Mouse (Mus musculus) CD8-positive naive resting alpha-beta T cell, adult 2 months (primary cell): ENCODE measurements around the gene 4931423N10Rik.
"Not testable (repeated sequence)": the region's sequence is repeated elsewhere in the genome, so short reads cannot be mapped to it uniquely, and the experiment has no call there.

Experiments used
- DNase-seq, 2 experiments: peaks; one replicate each; pipeline ENCODE4 v3.0.0; 2022; ENCODE audit warnings: low read depth in 2 of 2, low spot score in 2 of 2

The 4931423N10Rik gene

DNA sequence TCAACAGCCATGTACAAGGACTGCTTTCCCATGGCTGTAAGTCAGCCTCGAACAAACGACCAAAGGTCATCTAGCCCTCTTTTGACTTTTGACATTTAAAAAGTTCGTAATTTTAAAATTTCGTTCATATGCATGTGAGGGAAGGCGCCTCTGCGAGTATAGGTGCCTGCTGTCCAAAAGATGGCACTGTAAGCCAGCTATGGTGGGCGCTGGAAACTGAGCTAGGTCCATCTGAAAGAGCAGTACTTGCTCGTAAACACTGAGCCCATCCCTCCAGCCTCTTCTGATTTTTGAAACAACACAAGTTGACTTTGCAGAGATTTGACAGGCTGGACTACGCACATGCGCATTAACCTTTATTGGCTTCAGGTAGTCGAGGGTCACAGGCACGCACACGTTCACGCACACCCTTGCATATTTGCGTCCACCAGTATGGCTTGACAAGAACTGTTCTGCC, at the start of gene 4931423N10Rik:
Gene 4931423N10Rik, plus strand, starts transcription at position 407 of the 457 bp plus-strand sequence.
- DNase-seq, result no peak

DNA sequence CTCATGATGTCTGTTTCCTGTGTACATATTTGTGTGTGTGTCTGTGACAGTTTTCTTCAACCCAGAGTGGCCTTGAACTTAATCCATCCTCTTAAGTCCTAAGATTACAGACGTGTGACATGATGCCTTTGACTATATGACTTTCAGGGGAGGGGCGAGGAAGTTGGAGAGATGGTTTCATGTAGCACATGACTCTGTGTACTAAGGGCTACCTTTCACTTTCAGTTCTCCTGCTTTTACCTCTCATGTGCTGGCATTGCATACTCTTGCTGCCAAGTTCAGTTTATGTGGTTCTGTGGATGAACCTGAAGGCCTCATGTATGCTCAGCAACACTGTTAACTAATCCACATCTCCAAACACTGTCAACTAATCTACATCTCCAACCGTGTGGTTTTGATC, 35.0 kb upstream of the 4931423N10Rik start:
- no peak for DNase-seq

DNA sequence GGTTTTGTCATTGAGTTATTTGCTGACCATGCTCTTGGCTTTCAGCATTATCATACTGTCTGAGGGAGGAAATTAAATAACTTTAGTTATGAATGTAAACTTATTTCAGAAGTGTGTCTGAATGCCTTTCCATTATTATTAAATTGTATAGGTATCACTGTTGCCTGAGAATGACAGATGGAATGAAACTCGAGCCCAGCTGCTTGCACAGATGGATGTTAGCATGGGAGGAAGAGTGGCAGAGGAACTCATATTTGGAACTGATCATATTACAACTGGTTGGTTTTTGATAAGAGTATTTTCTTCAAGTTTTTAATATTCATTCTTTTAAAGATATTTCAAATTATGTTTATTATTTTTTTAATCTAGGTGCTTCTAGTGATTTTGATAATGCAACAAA, 12.9 kb upstream of the 4931423N10Rik start:
- no peak for DNase-seq

DNA sequence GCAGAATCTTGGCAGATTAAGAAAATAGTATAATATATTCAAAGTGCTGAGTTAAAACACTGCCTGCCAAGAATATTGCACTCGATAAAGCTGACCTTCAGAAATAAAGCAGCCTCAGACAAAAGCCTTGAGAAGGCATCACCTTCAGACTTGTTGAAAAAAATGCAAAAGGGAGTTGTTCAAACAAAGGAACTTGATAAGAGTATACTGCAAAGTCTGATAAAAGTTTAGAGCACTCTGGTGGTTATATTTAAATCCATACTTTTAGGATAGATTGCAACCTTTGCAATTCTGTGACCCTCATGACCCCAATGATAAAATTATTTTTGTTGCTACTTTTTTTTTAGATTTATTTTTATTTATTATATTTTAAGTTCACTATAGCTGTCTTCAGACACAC, 6.2 kb upstream of the 4931423N10Rik start:
- no peak for DNase-seq

DNA sequence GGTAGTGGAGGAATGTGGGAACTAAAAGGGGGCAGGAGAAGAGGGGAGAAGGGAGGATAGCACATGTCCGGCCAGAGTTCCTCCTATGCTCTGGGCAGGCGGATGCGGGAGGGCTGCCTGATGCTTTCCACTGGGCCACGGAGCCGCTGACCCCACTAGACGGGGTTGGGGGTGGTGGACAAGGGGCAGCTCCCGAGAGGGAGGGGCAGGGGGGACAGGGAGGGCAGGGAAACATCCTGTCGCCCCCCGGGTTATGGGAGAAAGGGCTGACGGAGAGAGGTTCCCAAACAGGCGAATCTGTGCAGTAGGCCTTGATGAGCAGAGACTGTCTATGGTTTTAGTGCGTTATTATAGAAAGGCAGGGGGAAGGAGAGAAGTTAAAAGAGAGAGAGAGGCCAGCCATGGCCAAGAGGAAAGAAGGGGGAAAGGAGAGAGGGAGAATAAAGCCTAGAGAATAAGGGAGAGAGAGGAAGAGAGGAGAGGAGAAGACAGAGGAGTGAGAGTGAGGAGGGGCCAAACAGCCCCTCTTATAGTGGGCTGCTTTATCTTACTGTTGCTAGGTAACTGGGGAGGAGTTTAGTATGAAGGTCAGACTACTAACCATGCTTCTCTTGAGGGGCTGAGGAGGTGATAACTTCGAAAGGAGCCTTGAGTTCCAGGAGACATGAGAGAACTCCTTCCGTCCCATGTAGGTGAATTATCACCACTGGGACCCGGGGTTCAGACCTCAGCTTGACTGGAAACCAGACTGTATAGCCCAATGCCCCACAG, 4.2 kb upstream of the 4931423N10Rik start:
- no peak for DNase-seq

GRCm38 (mm10) chr2:23213661-23214060, 6.4 kb downstream of the 4931423N10Rik start:
- no peak for DNase-seq

DNA sequence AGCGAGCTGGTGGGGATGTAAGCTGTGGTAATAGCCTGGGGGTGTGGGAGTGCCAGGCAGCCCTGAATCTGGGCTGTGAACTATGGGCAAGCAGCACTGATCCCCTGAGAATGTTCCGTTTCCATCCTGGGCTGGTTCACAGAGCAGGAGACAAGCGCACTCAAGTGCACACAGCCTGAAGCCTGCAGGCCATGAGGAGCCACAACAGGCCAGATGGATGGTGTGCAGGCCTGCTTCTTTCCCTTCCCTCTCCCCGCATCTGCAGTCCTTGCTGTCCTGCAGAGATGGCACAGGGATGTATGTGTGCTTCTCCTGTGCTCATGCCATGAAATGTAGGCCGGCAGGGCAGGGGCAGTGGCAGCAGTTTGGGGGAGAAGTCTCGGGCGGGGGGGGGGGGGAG, 17.9 kb downstream of the 4931423N10Rik start:
- no peak for DNase-seq

DNA sequence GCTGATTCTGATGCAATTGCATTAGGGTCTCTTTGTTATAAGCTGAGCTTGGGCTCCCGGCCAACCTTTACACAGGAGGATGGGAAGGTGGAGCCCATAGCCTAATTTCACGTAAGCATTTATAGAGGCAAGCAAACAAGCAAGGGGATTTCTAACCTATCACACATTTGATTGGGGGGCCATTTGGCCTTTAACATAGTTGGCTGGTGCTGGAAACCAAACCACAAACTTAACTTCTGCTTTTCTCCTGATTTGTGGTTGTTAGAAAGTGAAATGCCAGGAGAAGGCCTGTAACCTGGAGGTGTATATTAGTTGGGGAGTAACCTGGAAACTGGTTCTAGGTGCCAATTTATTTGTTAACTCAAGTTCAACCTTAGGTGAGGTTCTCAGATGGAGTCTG, 21.2 kb downstream of the 4931423N10Rik start:
- no peak for DNase-seq

GRCm38 (mm10) chr2:23234065-23234773, 26.9 kb downstream of the 4931423N10Rik start:
- DNase-seq, result no peak

- DNase-seq, result not testable (repeated sequence)
Measured at GRCm38 (mm10) chr2:23290991-23291390, 83.7 kb downstream of the 4931423N10Rik start.

DNA sequence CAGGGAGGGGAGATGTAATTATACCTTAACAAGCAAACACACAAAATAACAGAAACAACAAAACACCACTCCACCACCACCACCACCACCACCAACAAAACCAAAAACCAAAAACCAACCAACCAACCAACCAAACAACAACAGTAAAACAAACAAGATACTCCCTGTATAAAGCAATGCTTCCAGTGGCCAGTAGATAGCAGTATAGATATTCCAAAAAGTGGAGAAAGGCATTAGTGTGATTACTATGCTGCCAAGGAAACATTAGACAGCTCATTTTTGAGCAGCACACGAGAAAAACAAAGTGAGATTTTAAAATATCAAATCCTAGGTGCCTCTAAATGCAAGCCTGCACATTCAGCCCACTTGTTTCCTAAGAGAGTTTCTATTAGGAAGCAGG, 107.6 kb downstream of the 4931423N10Rik start:
- DNase-seq, result no peak
